Mouse (Mus musculus) limb, embryonic 10.5 days (tissue): ENCODE results near the gene Olfr1371. TPM values are rescaled to one million over a fixed set of nuclear protein-coding genes. Genes with fewer than 3 reads are reported as not detected.
"Not testable (repeated sequence)": the region's sequence is repeated elsewhere in the genome, so short reads cannot be mapped to it uniquely, and the experiment has no call there.

ENCODE experiments used
- DNase-seq: peaks from one replicate; pipeline ENCODE4 v3.0.0-alpha.2; 2017; ENCODE audit warnings: low spot score
- H3K27ac ChIP-seq: fragments of 300-500 bp; sonication (generic); 2 replicates; pipeline ENCODE4 v1.5.1; 2016; ENCODE audit warnings: mild to moderate bottlenecking
- H3K27me3 ChIP-seq: fragments of 300-500 bp; sonication (generic); 2 replicates; pipeline ENCODE4 v1.6.1; 2016; ENCODE audit warnings: low read depth, mild to moderate bottlenecking; ENCODE audit not compliant: poor library complexity, severe bottlenecking
- H3K36me3 ChIP-seq: fragments of 300-500 bp; sonication (generic); 2 replicates; pipeline ENCODE4 v1.6.1; 2016; ENCODE audit warnings: mild to moderate bottlenecking, moderate library complexity
- H3K4me1 ChIP-seq: fragments of 300-500 bp; sonication (generic); 2 replicates; pipeline ENCODE4 v1.6.1; 2016
- H3K4me3 ChIP-seq: fragments of 300-500 bp; sonication (generic); 2 replicates; pipeline ENCODE4 v1.5.1; 2016; ENCODE audit warnings: mild to moderate bottlenecking, moderate library complexity
- H3K9me3 ChIP-seq: fragments of 300-500 bp; sonication (generic); replicated peaks from 2 replicates; pipeline ENCODE4 v1.6.1; 2016; ENCODE audit warnings: mild to moderate bottlenecking
- WGBS: fragments of 180-500 bp; shearing (Covaris S2); methylation state at CpG from one replicate; pipeline ENCODE4 v1.1.7; 2016; 5-methylcytosine and 5-hydroxymethylcytosine counted together
- polyA plus RNA-seq: library from polyadenylated mRNA; unstranded; fragments of >200 nt; fragmentation: Nextera tagmentation; extraction: Ambion mirVana; gene quantifications from 2 replicates; pipeline ENCODE4 v1.2.1, GENCODE M21; 2016

Olfr1371 gene
- polyA plus RNA-seq, 1 experiment from 2014 or later, result not detected

GRCm38 (mm10) chr11:52233906-52234305 lies 20.1 kb upstream of the Olfr1371 start:
- peak overlapping the region; percentile 96; the same call in 1 of the 2 replicates for H3K4me3 ChIP-seq
- WGBS, result 95% methylated on average over 1 of the region's 1 CpGs
- H3K27me3 ChIP-seq, result no peaks in the 10 kb centered on the region
- H3K36me3 ChIP-seq, result peaks cover 40% of the 10 kb centered on the region
- no peak overlapping the region for H3K27ac ChIP-seq
- peaks cover 18% of the 10 kb centered on the region for H3K4me1 ChIP-seq
- no peaks in the 10 kb centered on the region for H3K9me3 ChIP-seq
- DNase-seq, result no peak

GRCm38 (mm10) chr11:52233043-52233653 lies 19.4 kb upstream of the Olfr1371 start:
- Histone ChIP-seq H3K27ac (no peak overlapping the region), H3K9me3 (no peaks in the 10 kb centered on the region), H3K36me3 (peaks cover 33% of the 10 kb centered on the region), H3K4me3 (peak overlapping the region; percentile 96), H3K27me3 (no peaks in the 10 kb centered on the region), H3K4me1 (peaks cover 18% of the 10 kb centered on the region)
- WGBS, result 33% methylated on average over 3 of the region's 3 CpGs
- DNase-seq, result no peak

- under 1% methylated on average over 87 of the region's 87 CpGs for WGBS
- peak within 1 kb of the TSS; percentile 96 for H3K4me3 ChIP-seq
- DNase-seq, result peak; percentile 95
- peaks cover 20% of the 10 kb centered on the region for H3K36me3 ChIP-seq
- H3K4me1 ChIP-seq, result peaks cover 18% of the 10 kb centered on the region
- peak within 1 kb of the TSS; percentile 100 for H3K27ac ChIP-seq
- H3K27me3 ChIP-seq, result no peaks in the 10 kb centered on the region
- H3K9me3 ChIP-seq, result no peaks in the 10 kb centered on the region
Observed at GRCm38 (mm10) chr11:52231606-52232541, 18.1 kb upstream of the Olfr1371 start, which contains the start of gene Skp1a. TSS of gene Skp1a (plus strand) at chr11:52231995.

- Histone ChIP-seq H3K4me1 (peaks cover 18% of the 10 kb centered on the region), H3K27ac (peak overlapping the region; percentile 100), H3K27me3 (no peaks in the 10 kb centered on the region), H3K9me3 (no peaks in the 10 kb centered on the region), H3K36me3 (peaks cover 8% of the 10 kb centered on the region), H3K4me3 (peak overlapping the region; percentile 96)
- no peak for DNase-seq
- 53% methylated on average over 5 of the region's 5 CpGs for WGBS
Observed at GRCm38 (mm10) chr11:52230694-52231093, 16.9 kb upstream of the Olfr1371 start.

DNA sequence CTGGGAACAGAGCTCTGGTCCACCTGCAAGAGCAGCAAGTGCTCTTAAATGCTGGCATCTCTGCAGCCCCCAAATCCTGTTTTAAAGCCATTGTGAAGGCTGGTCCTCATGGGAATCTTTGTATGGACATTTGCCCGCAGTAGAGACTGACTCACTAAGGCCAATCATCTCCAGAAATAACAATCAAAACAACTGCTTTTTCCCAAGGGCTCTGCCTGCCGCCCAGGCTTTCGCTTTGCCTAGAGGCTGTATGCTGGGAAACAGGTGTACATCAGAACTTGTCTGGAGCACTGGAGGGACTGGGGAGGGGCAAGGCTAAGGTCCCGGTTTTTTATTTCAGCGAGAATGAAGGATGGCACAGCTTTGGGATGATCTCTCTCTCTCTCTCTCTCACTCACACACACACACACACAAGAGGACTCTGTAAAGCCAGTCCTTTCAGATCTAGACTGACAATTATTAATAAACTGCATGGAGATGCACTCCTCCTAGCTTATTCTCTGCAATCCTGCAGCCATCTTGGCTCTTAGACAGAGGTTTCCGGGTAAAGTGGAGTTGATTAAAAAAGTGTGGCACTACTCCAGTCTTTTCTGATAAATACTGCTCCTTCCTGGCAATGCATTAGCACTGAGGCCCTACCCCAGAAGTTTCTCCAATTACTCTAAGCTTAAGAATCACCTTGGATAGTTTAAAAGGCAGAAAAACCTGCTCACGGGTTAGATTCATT lies 15.1 kb upstream of the Olfr1371 start:
- no peak overlapping the region for H3K27ac ChIP-seq
- no peaks in the 10 kb centered on the region for H3K9me3 ChIP-seq
- DNase-seq, result no peak
- no peaks in the 10 kb centered on the region for H3K36me3 ChIP-seq
- peaks cover 24% of the 10 kb centered on the region for H3K4me1 ChIP-seq
- H3K27me3 ChIP-seq, result peaks cover 12% of the 10 kb centered on the region; the same call in 1 of the 2 replicates
- no peak overlapping the region for H3K4me3 ChIP-seq
- WGBS, result 86% methylated on average over 7 of the region's 7 CpGs

GRCm38 (mm10) chr11:52227466-52228226 lies 13.9 kb upstream of the Olfr1371 start:
- Histone ChIP-seq H3K36me3 (no peaks in the 10 kb centered on the region), H3K27ac (no peak overlapping the region), H3K9me3 (no peaks in the 10 kb centered on the region), H3K4me1 (peaks cover 15% of the 10 kb centered on the region), H3K27me3 (peaks cover 14% of the 10 kb centered on the region; the same call in 1 of the 2 replicates), H3K4me3 (no peak overlapping the region)
- DNase-seq, result no peak
- WGBS, result 81% methylated on average over 13 of the region's 13 CpGs

- H3K4me1 ChIP-seq, result peaks cover 15% of the 10 kb centered on the region
- peaks cover 14% of the 10 kb centered on the region; the same call in 1 of the 2 replicates for H3K27me3 ChIP-seq
- H3K4me3 ChIP-seq, result no peak overlapping the region
- no peaks in the 10 kb centered on the region for H3K9me3 ChIP-seq
- 77% methylated on average over 3 of the region's 3 CpGs for WGBS
- DNase-seq, result no peak
- no peaks in the 10 kb centered on the region for H3K36me3 ChIP-seq
- H3K27ac ChIP-seq, result no peak overlapping the region
Observed at GRCm38 (mm10) chr11:52227053-52227452, 13.3 kb upstream of the Olfr1371 start.

- H3K36me3 ChIP-seq, result no peaks in the 10 kb centered on the region
- H3K9me3 ChIP-seq, result no peaks in the 10 kb centered on the region
- WGBS, result 65% methylated on average over 3 of the region's 3 CpGs
- H3K27ac ChIP-seq, result no peak overlapping the region
- H3K4me1 ChIP-seq, result peaks cover 13% of the 10 kb centered on the region
- peaks cover 14% of the 10 kb centered on the region; the same call in 1 of the 2 replicates for H3K27me3 ChIP-seq
- no peak for DNase-seq
- no peak overlapping the region for H3K4me3 ChIP-seq
Observed at GRCm38 (mm10) chr11:52225986-52226599, 12.3 kb upstream of the Olfr1371 start.

GRCm38 (mm10) chr11:52223968-52224682 lies 10.3 kb upstream of the Olfr1371 start:
- no peaks in the 10 kb centered on the region for H3K36me3 ChIP-seq
- DNase-seq, result no peak
- H3K9me3 ChIP-seq, result no peaks in the 10 kb centered on the region
- peaks cover 14% of the 10 kb centered on the region; the same call in 1 of the 2 replicates for H3K27me3 ChIP-seq
- peak overlapping the region; percentile 14; the same call in 1 of the 2 replicates for H3K4me3 ChIP-seq
- no peak overlapping the region for H3K27ac ChIP-seq
- 13% methylated on average over 19 of the region's 19 CpGs for WGBS
- peaks cover 6% of the 10 kb centered on the region; the same call in 1 of the 2 replicates for H3K4me1 ChIP-seq

DNA sequence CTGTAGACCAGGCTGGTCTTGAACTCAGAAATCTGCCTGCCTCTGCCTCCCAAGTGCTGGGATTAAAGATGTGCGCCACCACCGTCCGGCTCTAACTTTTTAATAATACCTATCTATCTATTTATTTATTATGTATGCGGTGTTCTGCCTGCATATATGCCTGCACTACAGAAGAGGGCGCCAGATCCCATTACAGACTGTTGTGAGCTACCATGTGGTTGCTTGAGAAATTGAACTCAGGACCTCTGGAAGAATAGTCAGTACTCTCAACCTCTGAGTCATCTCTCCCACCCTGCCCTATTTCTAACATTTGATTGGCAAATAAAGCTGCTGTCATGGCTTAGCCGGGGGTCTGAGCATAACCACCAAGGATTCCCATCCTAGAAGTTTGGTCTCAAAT lies 9.1 kb upstream of the Olfr1371 start:
- WGBS, result 70% methylated on average over 6 of the region's 6 CpGs
- peaks cover 6% of the 10 kb centered on the region; the same call in 1 of the 2 replicates for H3K4me1 ChIP-seq
- no peaks in the 10 kb centered on the region for H3K9me3 ChIP-seq
- no peak overlapping the region for H3K4me3 ChIP-seq
- H3K27ac ChIP-seq, result no peak overlapping the region
- peaks cover 14% of the 10 kb centered on the region; the same call in 1 of the 2 replicates for H3K27me3 ChIP-seq
- no peak for DNase-seq
- no peaks in the 10 kb centered on the region for H3K36me3 ChIP-seq

GRCm38 (mm10) chr11:52221921-52222320 lies 8.1 kb upstream of the Olfr1371 start:
- peaks cover 14% of the 10 kb centered on the region; the same call in 1 of the 2 replicates for H3K27me3 ChIP-seq
- not testable (repeated sequence) for DNase-seq, H3K27ac ChIP-seq, H3K9me3 ChIP-seq, H3K36me3 ChIP-seq, H3K4me3 ChIP-seq, H3K4me1 ChIP-seq
- 93% methylated on average over 6 of the region's 6 CpGs for WGBS
